Mouse (Mus musculus): ENCODE results near the gene Isl2. TPM values are rescaled to one million over a fixed set of nuclear protein-coding genes. Genes with fewer than 3 reads are reported as not detected.

The Isl2 gene
- total RNA-seq, 2 experiments from 2014 or later, result not detected

GRCm38 (mm10) chr9:55545556-55546175 is 7.2 kb downstream of the Isl2 start:
- DNase-seq (ENCODE audit: extremely low spot score in 1 of 2, low spot score in 1 of 2), result no peak

- no peak for DNase-seq (ENCODE audit: extremely low spot score in 1 of 2, low spot score in 1 of 2)
Observed at GRCm38 (mm10) chr9:55546176-55547010, 7.9 kb downstream of the Isl2 start.

- DNase-seq (ENCODE audit: extremely low spot score in 1 of 2, low spot score in 1 of 2), result no peak
Observed at GRCm38 (mm10) chr9:55548871-55549270, 10.4 kb downstream of the Isl2 start.

GRCm38 (mm10) chr9:55549302-55549890 is 10.9 kb downstream of the Isl2 start:
- DNase-seq (ENCODE audit: extremely low spot score in 1 of 2, low spot score in 1 of 2), result no peak

- DNase-seq (ENCODE audit: extremely low spot score in 1 of 2, low spot score in 1 of 2), result no peak
Observed at GRCm38 (mm10) chr9:55554986-55555385, 16.5 kb downstream of the Isl2 start.

- no peak for DNase-seq (ENCODE audit: extremely low spot score in 1 of 2, low spot score in 1 of 2)
Observed at GRCm38 (mm10) chr9:55560960-55561359, 22.5 kb downstream of the Isl2 start.

- DNase-seq (ENCODE audit: extremely low spot score in 1 of 2, low spot score in 1 of 2), result no peak
Observed at GRCm38 (mm10) chr9:55568466-55569159, 30.1 kb downstream of the Isl2 start.

GRCm38 (mm10) chr9:55571071-55571470 is 32.6 kb downstream of the Isl2 start:
- DNase-seq (ENCODE audit: extremely low spot score in 1 of 2, low spot score in 1 of 2), result no peak

- DNase-seq (ENCODE audit: extremely low spot score in 1 of 2, low spot score in 1 of 2), result no peak
Observed at GRCm38 (mm10) chr9:55576571-55576970, 38.1 kb downstream of the Isl2 start.

GRCm38 (mm10) chr9:55581414-55581813 is 42.9 kb downstream of the Isl2 start:
- DNase-seq (ENCODE audit: extremely low spot score in 1 of 2, low spot score in 1 of 2), result no peak

- no peak for DNase-seq (ENCODE audit: extremely low spot score in 1 of 2, low spot score in 1 of 2)
Observed at GRCm38 (mm10) chr9:55586141-55586540, 47.7 kb downstream of the Isl2 start.

Other genes with a start within 250 kb of the Isl2 start
- gene Nrg4, start 211.8 kb upstream of the Isl2 start, total RNA-seq (2021), result 1 to 10 TPM in 1 of 2 experiments, under 1 TPM in 1; 0.47 to 1.1 TPM
- gene Tmem266, start 211.8 kb upstream of the Isl2 start, total RNA-seq (2021), result 1 to 10 TPM; 5.3 to 6.9 TPM
- 10 to 100 TPM; 45.3 to 46.5 TPM for gene Etfa, start 26.4 kb upstream of the Isl2 start, total RNA-seq (2021)